Mouse (Mus musculus) erythroblast, embryonic 14.5 days (primary cell): ENCODE results near the gene Dlst.

Source experiments
- GATA1 ChIP-seq: IDR thresholded peaks from 2 replicates; pipeline ENCODE4 v1.6.1; 2012; ENCODE audit warnings: low read length, inconsistent platforms, mixed read lengths
- TAL1 ChIP-seq: IDR thresholded peaks from 3 replicates; pipeline ENCODE4 v1.6.1; 2012; ENCODE audit warnings: low read length, inconsistent platforms, mixed read lengths

GRCm38 (mm10) chr12:85140036-85140701 is 29.5 kb downstream of the Dlst start:
- TF ChIP-seq GATA1 (no peak), TAL1 (no peak)
